ENCODE assay signal across 8 mouse cellular contexts in genomic region chr14:31204844-31205243, GRCm38 (mm10). TPM values are rescaled to one million over a fixed set of nuclear protein-coding genes. Genes with fewer than 3 reads are reported as not detected.
DNase-seq lines count a peak whose midpoint lies in the region; ATAC-seq and TF ChIP-seq lines count a peak whose summit lies in the region.

No protein-coding gene starts in this region.

- H3K4me3 ChIP-seq in cerebellum, adult 2 months (replicated peaks; ENCODE audit: insufficient read depth, low read depth, low read length): peak overlapping the region; percentile 83
- H3K4me3 ChIP-seq in spleen, adult 2 months (ENCODE audit: extremely low read depth, insufficient read depth, insufficient read length): no peak overlapping the region
- peak overlapping the region; percentile 74 for H3K4me3 ChIP-seq in limb, embryonic 15.5 days
- peak overlapping the region; percentile 78 for H3K4me3 ChIP-seq in stomach, postnatal 0 days (ENCODE audit: low read depth, low read length)

- no peaks in the 10 kb centered on the region for H3K27me3 ChIP-seq in cerebellum, adult 2 months (ENCODE audit: control insufficient read depth, insufficient read depth, low read length)
- H3K27me3 ChIP-seq in spleen, adult 2 months (ENCODE audit: control insufficient read depth, insufficient read depth, low read length): no peaks in the 10 kb centered on the region
- H3K27me3 ChIP-seq in limb, embryonic 15.5 days: no peaks in the 10 kb centered on the region
- H3K27me3 ChIP-seq in stomach, postnatal 0 days (ENCODE audit: control insufficient read depth, insufficient read depth, low read length): no peaks in the 10 kb centered on the region

- H3K36me3 ChIP-seq in spleen, adult 2 months (ENCODE audit: control insufficient read depth, insufficient read depth, low read length): peaks cover 25% of the 10 kb centered on the region
- peaks cover 45% of the 10 kb centered on the region for H3K36me3 ChIP-seq in limb, embryonic 15.5 days
- peaks cover 25% of the 10 kb centered on the region for H3K36me3 ChIP-seq in stomach, postnatal 0 days (ENCODE audit: control insufficient read depth, insufficient read depth, low read length)

- 0 out of 2 replicates have a peak overlapping the region, but pooled peaks have one; percentile 60 for H3K27ac ChIP-seq in cerebellum, adult 2 months (ENCODE audit: insufficient read depth, low read length)
- 0 out of 2 replicates have a peak overlapping the region, but pooled peaks have one; percentile 10 for H3K27ac ChIP-seq in spleen, adult 2 months (ENCODE audit: insufficient read depth, low read length)
- peak overlapping the region; percentile 96 for H3K27ac ChIP-seq in limb, embryonic 15.5 days
- peak overlapping the region; percentile 92 for H3K27ac ChIP-seq in stomach, postnatal 0 days (replicated peaks)

- no peak for TF ChIP-seq EP300 in stomach, postnatal 0 days (optimal IDR thresholded peaks at IDR 0.05)

- H3K4me2 ChIP-seq in limb, embryonic 15.5 days: peak overlapping the region; percentile 85
- peak overlapping the region; percentile 75 for H3K4me2 ChIP-seq in stomach, postnatal 0 days (replicated peaks; ENCODE audit: low read depth)

- H3K9me3 ChIP-seq in limb, embryonic 15.5 days: no peaks in the 10 kb centered on the region
- no peaks in the 10 kb centered on the region for H3K9me3 ChIP-seq in stomach, postnatal 0 days (ENCODE audit: control insufficient read depth, low read length)

- H3K9ac ChIP-seq in limb, embryonic 15.5 days: peak overlapping the region; percentile 93; the same call in 1 of the 2 replicates
- peak overlapping the region; percentile 94 for H3K9ac ChIP-seq in stomach, postnatal 0 days (ENCODE audit: low read length)

- WGBS in cerebellum, adult 2 months: 32% methylated on average over 4 of the region's 4 CpGs
- 74% methylated on average over 4 of the region's 4 CpGs for WGBS in spleen, adult 2 months
- WGBS in limb, embryonic 15.5 days: 68% methylated on average over 4 of the region's 4 CpGs
- 56% methylated on average over 4 of the region's 4 CpGs for WGBS in stomach, postnatal 0 days

- ATAC-seq in limb, embryonic 15.5 days (ENCODE audit: insufficient number of reproducible peaks, low FRiP score, low TSS enrichment, low read depth): no peak
- ATAC-seq in stomach, postnatal 0 days (ENCODE audit: low FRiP score, low TSS enrichment): no peak

- DNase-seq in cerebellum, adult 2 months: no peak
- DNase-seq in cerebellum, postnatal 4 days (ENCODE audit: low spot score in 2 of 2): no peak
- DNase-seq in spleen, adult 2 months (ENCODE audit: low read depth in 1 of 2, low spot score in 2 of 2): no peak
- DNase-seq in spleen, adult 12 weeks (ENCODE audit: low spot score): no peak
- no peak for DNase-seq in stomach, postnatal 0 days (ENCODE audit: low spot score)
- DNase-seq in testis, postnatal 10 days (ENCODE audit: low spot score): no peak
- DNase-seq in right cerebral cortex, postnatal 25 days: no peak

- TF ChIP-seq CTCF in cerebellum, adult 2 months (IDR thresholded peaks at IDR 0.05; ENCODE audit: borderline replicate concordance, insufficient read depth, low read depth, low read length): no peak
- no peak for TF ChIP-seq CTCF in spleen, adult 2 months (IDR thresholded peaks at IDR 0.05; ENCODE audit: extremely low read depth, insufficient read depth, insufficient read length, insufficient replicate concordance)
- no peak for TF ChIP-seq CTCF in stomach, postnatal 0 days (IDR thresholded peaks at IDR 0.05; ENCODE audit: low read depth)

- no peak for TF ChIP-seq POLR2A in cerebellum, adult 2 months (IDR thresholded peaks at IDR 0.05; ENCODE audit: borderline replicate concordance, insufficient read depth, low read length)
- no peak for TF ChIP-seq POLR2A in spleen, adult 2 months (IDR thresholded peaks at IDR 0.05; ENCODE audit: low read depth, low read length)

- H3K4me1 ChIP-seq in cerebellum, adult 2 months (ENCODE audit: control insufficient read depth, insufficient read depth, low read length): no peaks in the 10 kb centered on the region; the same call in 1 of the 2 replicates
- H3K4me1 ChIP-seq in spleen, adult 2 months (ENCODE audit: control insufficient read depth, insufficient read depth, insufficient read length): peaks cover 2% of the 10 kb centered on the region; the same call in 1 of the 2 replicates
- peaks cover 22% of the 10 kb centered on the region for H3K4me1 ChIP-seq in limb, embryonic 15.5 days
- no peaks in the 10 kb centered on the region; the same call in 1 of the 2 replicates for H3K4me1 ChIP-seq in stomach, postnatal 0 days (replicated peaks; ENCODE audit: control insufficient read depth, insufficient read depth)

RNA-seq across cellular contexts. Expression of gene Tnnc1, which starts 3.3 kb away (rescaled TPM):
- polyA plus RNA-seq in cerebellum, adult 2 months (2012; rRNA removed): 6.1 and 7.6 TPM in 2 replicates
- polyA plus RNA-seq in spleen, adult 2 months (2012; rRNA removed): 0.18 and 0.62 TPM in 2 replicates
- 276 and 549 TPM in 2 replicates for polyA plus RNA-seq in limb, embryonic 15.5 days (2015; fragmentation: Nextera tagmentation; extraction: Ambion mirVana)
- 4.1 and 6.5 TPM in 2 replicates for polyA plus RNA-seq in stomach, postnatal 0 days (2015; fragmentation: Nextera tagmentation; extraction: Ambion mirVana)

RNA-seq across cellular contexts. Expression of gene Nisch, which starts 11.9 kb away (rescaled TPM):
- 292 and 304 TPM in 2 replicates for polyA plus RNA-seq in cerebellum, adult 2 months (2012; rRNA removed)
- polyA plus RNA-seq in spleen, adult 2 months (2012; rRNA removed): 257 and 263 TPM in 2 replicates
- 336 and 363 TPM in 2 replicates for polyA plus RNA-seq in limb, embryonic 15.5 days (2015; fragmentation: Nextera tagmentation; extraction: Ambion mirVana)
- polyA plus RNA-seq in stomach, postnatal 0 days (2015; fragmentation: Nextera tagmentation; extraction: Ambion mirVana): 87.7 and 106 TPM in 2 replicates

RNA-seq across cellular contexts. Expression of gene Sema3g, which starts 12.8 kb away (rescaled TPM):
- 3.0 and 3.2 TPM in 2 replicates for polyA plus RNA-seq in cerebellum, adult 2 months (2012; rRNA removed)
- polyA plus RNA-seq in spleen, adult 2 months (2012; rRNA removed): 4.0 and 4.3 TPM in 2 replicates
- 1.2 and 1.5 TPM in 2 replicates for polyA plus RNA-seq in limb, embryonic 15.5 days (2015; fragmentation: Nextera tagmentation; extraction: Ambion mirVana)
- polyA plus RNA-seq in stomach, postnatal 0 days (2015; fragmentation: Nextera tagmentation; extraction: Ambion mirVana): 0.38 and 0.53 TPM in 2 replicates

RNA-seq across cellular contexts. Expression of gene Stab1, which starts 36.4 kb away (rescaled TPM):
- 8.6 and 9.6 TPM in 2 replicates for polyA plus RNA-seq in cerebellum, adult 2 months (2012; rRNA removed)
- 42.1 and 44.3 TPM in 2 replicates for polyA plus RNA-seq in spleen, adult 2 months (2012; rRNA removed)
- 42.5 and 44.4 TPM in 2 replicates for polyA plus RNA-seq in limb, embryonic 15.5 days (2015; fragmentation: Nextera tagmentation; extraction: Ambion mirVana)
- polyA plus RNA-seq in stomach, postnatal 0 days (2015; fragmentation: Nextera tagmentation; extraction: Ambion mirVana): 23.7 and 23.9 TPM in 2 replicates

RNA-seq across cellular contexts. Expression of gene Phf7, which starts 46.3 kb away (rescaled TPM):
- 6.5 and 7.8 TPM in 2 replicates for polyA plus RNA-seq in cerebellum, adult 2 months (2012; rRNA removed)
- polyA plus RNA-seq in spleen, adult 2 months (2012; rRNA removed): 4.9 and 6.3 TPM in 2 replicates
- polyA plus RNA-seq in limb, embryonic 15.5 days (2015; fragmentation: Nextera tagmentation; extraction: Ambion mirVana): 9.5 and 12.5 TPM in 2 replicates
- polyA plus RNA-seq in stomach, postnatal 0 days (2015; fragmentation: Nextera tagmentation; extraction: Ambion mirVana): 9.5 and 10.1 TPM in 2 replicates

Comparison
In these comparisons a context has a peak if more than half of its experiments do, and no peak if none do; other contexts are left out.
1. H3K27ac ChIP-seq: peak in every context shown above with its lines; median percentile 96 in limb, embryonic 15.5 days; 92 in stomach, postnatal 0 days; 60 in cerebellum, adult 2 months; 10 in spleen, adult 2 months.
2. RNA of gene Tnnc1, which starts 3.3 kb away (polyA plus RNA-seq): 276 to 549 TPM in limb, embryonic 15.5 days; 6.1 to 7.6 TPM in cerebellum, adult 2 months, 4.1 to 6.5 TPM in stomach, postnatal 0 days and 0.18 to 0.62 TPM in spleen, adult 2 months; every median in the first group is over 10 times any median in the second.